Mouse (Mus musculus): Measurements from ENCODE around the gene Cpeb1. TPM values are rescaled to one million over a fixed set of nuclear protein-coding genes. Genes with fewer than 3 reads are reported as not detected.

The Cpeb1 gene
- total and polyA plus RNA-seq, 2 experiments, result 4.3 to 7.0 TPM

GRCm38 (mm10) chr7:81452971-81453441 lies 2.3 kb downstream of the Cpeb1 start:
- Histone ChIP-seq H3K79me2 (ENCODE audit: control insufficient read depth, insufficient read depth, low read length) (no peaks in the 10 kb centered on the region), H3K27me3 (ENCODE audit: control insufficient read depth, insufficient read depth, low read length) (no peaks in the 10 kb centered on the region), H3K36me3 (ENCODE audit: control insufficient read depth, insufficient read depth, low read length) (no peaks in the 10 kb centered on the region), H3K4me1 (ENCODE audit: control insufficient read depth, insufficient read depth, low read length) (no peaks in the 10 kb centered on the region), H3K27ac (replicated peaks; ENCODE audit: insufficient read depth, low read depth, low read length) (no peak overlapping the region), H3K4me3 (ENCODE audit: insufficient read depth, low read depth, low read length) (no peak overlapping the region), H3K9ac (ENCODE audit: low read depth, low read length) (no peak overlapping the region)
- no peak for TF ChIP-seq CTCF (IDR thresholded peaks at IDR 0.05; ENCODE audit: low read depth, low read length)
- no peak for TF ChIP-seq POLR2A (IDR thresholded peaks at IDR 0.05; ENCODE audit: extremely low read depth, insufficient read depth, low read length)
- DNase-seq (ENCODE audit: extremely low read depth, low read depth, low spot score), result peak; percentile 37
- WGBS, result 15% methylated on average over 21 of the region's 21 CpGs

- Histone ChIP-seq H3K27me3 (ENCODE audit: control insufficient read depth, insufficient read depth, low read length) (no peaks in the 10 kb centered on the region), H3K27ac (replicated peaks; ENCODE audit: insufficient read depth, low read depth, low read length) (no peak overlapping the region), H3K36me3 (ENCODE audit: control insufficient read depth, insufficient read depth, low read length) (no peaks in the 10 kb centered on the region), H3K79me2 (ENCODE audit: control insufficient read depth, insufficient read depth, low read length) (no peaks in the 10 kb centered on the region), H3K9ac (ENCODE audit: low read depth, low read length) (no peak overlapping the region), H3K4me1 (ENCODE audit: control insufficient read depth, insufficient read depth, low read length) (no peaks in the 10 kb centered on the region), H3K4me3 (ENCODE audit: insufficient read depth, low read depth, low read length) (no peak overlapping the region)
- DNase-seq (ENCODE audit: extremely low read depth, low read depth, low spot score), result peak; percentile 10
- 46% methylated on average over 2 of the region's 2 CpGs for WGBS
- 0 out of 2 replicates have a peak, but pooled peaks have one; percentile 12 for TF ChIP-seq CTCF (IDR thresholded peaks at IDR 0.05; ENCODE audit: low read depth, low read length)
- TF ChIP-seq POLR2A (IDR thresholded peaks at IDR 0.05; ENCODE audit: extremely low read depth, insufficient read depth, low read length), result no peak
Observed at GRCm38 (mm10) chr7:81398957-81399356, 56.3 kb downstream of the Cpeb1 start.

- Histone ChIP-seq H3K9ac (ENCODE audit: low read depth, low read length) (peak overlapping the region; percentile 24; the same call in 1 of the 2 replicates), H3K79me2 (ENCODE audit: control insufficient read depth, insufficient read depth, low read length) (no peaks in the 10 kb centered on the region), H3K27ac (replicated peaks; ENCODE audit: insufficient read depth, low read depth, low read length) (no peak overlapping the region), H3K36me3 (ENCODE audit: control insufficient read depth, insufficient read depth, low read length) (no peaks in the 10 kb centered on the region), H3K27me3 (ENCODE audit: control insufficient read depth, insufficient read depth, low read length) (no peaks in the 10 kb centered on the region), H3K4me3 (ENCODE audit: insufficient read depth, low read depth, low read length) (no peak overlapping the region), H3K4me1 (ENCODE audit: control insufficient read depth, insufficient read depth, low read length) (peaks cover 9% of the 10 kb centered on the region)
- WGBS, result 25% methylated on average over 1 of the region's 1 CpGs
- DNase-seq (ENCODE audit: extremely low read depth, low read depth, low spot score), result peak; percentile 93
- TF ChIP-seq POLR2A (IDR thresholded peaks at IDR 0.05; ENCODE audit: extremely low read depth, insufficient read depth, low read length) (no peak), CTCF (IDR thresholded peaks at IDR 0.05; ENCODE audit: low read depth, low read length) (no peak)
Observed at GRCm38 (mm10) chr7:81379363-81379762, 75.9 kb downstream of the Cpeb1 start.

GRCm38 (mm10) chr7:81372337-81372920 lies 82.8 kb downstream of the Cpeb1 start:
- 23% methylated on average over 13 of the region's 13 CpGs for WGBS
- no peak overlapping the region for H3K27ac ChIP-seq (replicated peaks; ENCODE audit: insufficient read depth, low read depth, low read length)
- TF ChIP-seq CTCF (IDR thresholded peaks at IDR 0.05; ENCODE audit: low read depth, low read length), result no peak
- H3K4me1 ChIP-seq (ENCODE audit: control insufficient read depth, insufficient read depth, low read length), result peaks cover 2% of the 10 kb centered on the region; the same call in 1 of the 2 replicates
- H3K27me3 ChIP-seq (ENCODE audit: control insufficient read depth, insufficient read depth, low read length), result no peaks in the 10 kb centered on the region
- H3K36me3 ChIP-seq (ENCODE audit: control insufficient read depth, insufficient read depth, low read length), result no peaks in the 10 kb centered on the region
- H3K4me3 ChIP-seq (ENCODE audit: insufficient read depth, low read depth, low read length), result no peak overlapping the region
- no peak for DNase-seq (ENCODE audit: extremely low read depth, low read depth, low spot score)
- H3K79me2 ChIP-seq (ENCODE audit: control insufficient read depth, insufficient read depth, low read length), result no peaks in the 10 kb centered on the region
- H3K9ac ChIP-seq (ENCODE audit: low read depth, low read length), result no peak overlapping the region

- WGBS, result 54% methylated on average over 5 of the region's 5 CpGs
- H3K9ac ChIP-seq (ENCODE audit: low read depth, low read length), result no peak overlapping the region
- H3K36me3 ChIP-seq (ENCODE audit: control insufficient read depth, insufficient read depth, low read length), result no peaks in the 10 kb centered on the region
- no peak overlapping the region for H3K27ac ChIP-seq (replicated peaks; ENCODE audit: insufficient read depth, low read depth, low read length)
- H3K79me2 ChIP-seq (ENCODE audit: control insufficient read depth, insufficient read depth, low read length), result no peaks in the 10 kb centered on the region
- no peak overlapping the region for H3K4me3 ChIP-seq (ENCODE audit: insufficient read depth, low read depth, low read length)
- no peaks in the 10 kb centered on the region for H3K27me3 ChIP-seq (ENCODE audit: control insufficient read depth, insufficient read depth, low read length)
- peaks cover 2% of the 10 kb centered on the region; the same call in 1 of the 2 replicates for H3K4me1 ChIP-seq (ENCODE audit: control insufficient read depth, insufficient read depth, low read length)
- TF ChIP-seq POLR2A (IDR thresholded peaks at IDR 0.05; ENCODE audit: extremely low read depth, insufficient read depth, low read length), result no peak
- no peak for TF ChIP-seq CTCF (IDR thresholded peaks at IDR 0.05; ENCODE audit: low read depth, low read length)
- DNase-seq (ENCODE audit: extremely low read depth, low read depth, low spot score), result no peak
Observed at GRCm38 (mm10) chr7:81371811-81372210, 83.5 kb downstream of the Cpeb1 start.

GRCm38 (mm10) chr7:81369724-81370123 lies 85.5 kb downstream of the Cpeb1 start:
- Histone ChIP-seq H3K9ac (ENCODE audit: low read depth, low read length) (no peak overlapping the region), H3K79me2 (ENCODE audit: control insufficient read depth, insufficient read depth, low read length) (no peaks in the 10 kb centered on the region), H3K4me1 (ENCODE audit: control insufficient read depth, insufficient read depth, low read length) (peaks cover 2% of the 10 kb centered on the region; the same call in 1 of the 2 replicates), H3K4me3 (ENCODE audit: insufficient read depth, low read depth, low read length) (no peak overlapping the region), H3K36me3 (ENCODE audit: control insufficient read depth, insufficient read depth, low read length) (no peaks in the 10 kb centered on the region), H3K27me3 (ENCODE audit: control insufficient read depth, insufficient read depth, low read length) (no peaks in the 10 kb centered on the region), H3K27ac (replicated peaks; ENCODE audit: insufficient read depth, low read depth, low read length) (no peak overlapping the region)
- DNase-seq (ENCODE audit: extremely low read depth, low read depth, low spot score), result no peak
- no peak for TF ChIP-seq CTCF (IDR thresholded peaks at IDR 0.05; ENCODE audit: low read depth, low read length)
- TF ChIP-seq POLR2A (IDR thresholded peaks at IDR 0.05; ENCODE audit: extremely low read depth, insufficient read depth, low read length), result no peak
- 78% methylated on average over 3 of the region's 3 CpGs for WGBS
